Mouse (Mus musculus) urinary bladder, postnatal 14 days (tissue): ENCODE results near the gene Znrf1.
"Not testable (repeated sequence)": the region's sequence is repeated elsewhere in the genome, so short reads cannot be mapped to it uniquely, and the experiment has no call there.

Experiments used
- DNase-seq: peaks from one replicate; pipeline ENCODE4 v3.0.0; 2021; ENCODE audit warnings: low spot score

Znrf1 gene

DNA sequence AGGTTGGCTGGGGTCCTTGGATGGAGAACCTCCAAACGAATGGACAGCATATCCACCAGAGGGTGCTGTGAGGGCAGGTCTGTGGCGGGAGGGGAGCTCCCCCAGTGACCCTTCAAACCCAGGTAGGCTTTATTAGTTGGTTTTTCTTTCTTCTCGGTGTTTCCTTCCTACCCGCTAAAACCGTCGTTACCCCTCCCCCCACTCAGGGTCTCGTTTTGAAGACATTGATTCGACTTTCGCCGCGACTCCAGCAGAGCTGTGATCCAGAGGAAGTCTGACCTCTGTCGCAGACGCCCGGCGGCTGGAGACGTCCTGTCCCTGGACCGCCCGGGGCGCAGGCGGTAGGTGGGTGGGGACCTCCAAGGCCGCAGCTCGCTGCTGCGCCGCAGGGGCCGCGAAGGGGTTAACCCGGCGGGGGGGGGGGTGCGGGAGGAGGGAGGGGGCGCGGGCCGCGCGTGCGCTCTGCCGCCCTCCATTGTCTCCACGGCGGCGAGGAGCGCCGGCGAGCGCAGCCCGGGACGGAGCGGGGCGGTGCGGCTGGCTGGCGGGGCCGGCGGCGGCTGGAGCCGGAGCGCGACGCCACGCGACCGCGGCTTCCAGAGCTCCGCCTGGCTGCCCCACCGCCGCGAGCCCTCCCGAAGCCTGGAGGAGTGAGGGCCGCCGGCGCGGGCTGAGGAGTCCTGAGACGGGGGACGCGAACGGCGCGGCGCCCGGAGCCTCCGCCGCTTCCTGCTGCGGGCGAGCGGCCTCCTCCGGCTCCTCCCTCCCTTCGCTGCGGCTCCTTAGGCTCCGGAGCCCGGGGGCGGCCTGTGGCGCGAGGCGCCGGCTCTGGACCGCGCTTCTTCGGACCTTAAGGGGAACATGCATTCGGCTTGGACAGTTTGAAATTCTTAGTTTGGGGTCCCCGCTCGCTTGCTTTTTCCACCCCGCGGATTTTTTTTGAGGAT, at the start of gene Znrf1:
Gene Znrf1 (plus strand): TSS at position 67 of the 947 bp plus-strand sequence.
- DNase-seq = peak; percentile 72

DNA sequence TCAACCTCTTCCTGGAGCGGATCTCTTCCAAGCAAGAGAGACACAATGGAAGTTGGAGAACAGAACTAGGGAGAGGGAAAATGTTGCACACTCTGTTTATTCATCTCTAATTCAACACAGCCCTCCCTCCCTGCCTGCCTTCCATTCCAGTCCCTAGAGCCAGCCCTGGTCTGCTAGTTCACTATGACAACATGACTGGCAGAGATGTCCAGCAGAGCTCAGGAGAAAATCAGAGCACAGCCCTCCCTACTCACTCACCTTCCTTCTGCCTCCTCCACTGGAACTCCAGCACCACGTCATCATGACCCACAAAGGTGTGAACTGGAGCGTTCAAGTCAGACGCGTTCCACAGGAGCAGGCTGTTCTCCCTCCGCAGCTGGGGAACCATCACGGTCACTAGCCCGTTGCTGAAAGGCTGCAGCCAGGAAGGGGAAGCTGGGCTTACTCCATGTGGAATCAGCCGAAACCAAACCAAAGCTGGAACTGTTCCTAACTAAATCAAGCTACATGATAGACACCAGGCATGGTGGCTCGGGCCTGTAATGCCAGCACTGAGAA, 45.8 kb upstream of the Znrf1 start:
- DNase-seq = no peak

DNA sequence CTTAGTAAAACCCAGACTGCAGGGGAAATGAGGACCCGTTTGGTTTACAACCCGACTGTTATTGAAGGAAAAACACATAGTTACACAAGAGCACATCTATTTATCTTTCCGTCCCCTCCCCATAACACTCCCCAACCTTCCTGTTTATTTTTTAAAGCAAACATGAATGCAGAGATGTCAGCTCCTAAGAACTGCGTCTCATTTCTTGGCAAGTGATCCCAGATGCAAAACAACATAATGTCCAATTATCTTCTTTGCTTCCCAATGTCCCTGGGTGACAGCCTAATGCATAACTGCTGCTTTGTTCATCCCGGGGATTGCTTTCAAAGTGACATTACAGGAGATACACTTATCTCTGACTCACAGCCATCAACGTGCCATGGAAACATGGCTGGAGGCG, 44.7 kb upstream of the Znrf1 start:
- DNase-seq = no peak

DNA sequence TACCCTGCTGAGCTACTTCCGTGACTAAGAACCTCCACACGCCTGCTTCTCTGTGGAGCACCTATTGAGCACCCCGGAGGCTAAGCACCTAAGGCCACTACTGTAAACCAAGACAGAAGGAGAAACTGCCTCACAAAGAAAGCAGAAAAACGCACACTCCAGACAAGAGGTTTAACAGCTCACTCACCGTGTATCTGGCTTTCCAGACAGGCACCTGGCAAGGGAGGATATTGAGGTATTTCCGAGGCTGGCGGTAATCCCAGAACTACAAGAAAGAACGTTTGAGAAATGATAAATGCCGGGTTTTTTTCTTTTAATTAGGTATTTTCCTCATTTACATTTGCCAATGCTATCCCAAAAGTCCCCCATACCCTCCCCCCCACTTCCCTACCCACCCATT, 43.4 kb upstream of the Znrf1 start:
- DNase-seq = no peak

DNA sequence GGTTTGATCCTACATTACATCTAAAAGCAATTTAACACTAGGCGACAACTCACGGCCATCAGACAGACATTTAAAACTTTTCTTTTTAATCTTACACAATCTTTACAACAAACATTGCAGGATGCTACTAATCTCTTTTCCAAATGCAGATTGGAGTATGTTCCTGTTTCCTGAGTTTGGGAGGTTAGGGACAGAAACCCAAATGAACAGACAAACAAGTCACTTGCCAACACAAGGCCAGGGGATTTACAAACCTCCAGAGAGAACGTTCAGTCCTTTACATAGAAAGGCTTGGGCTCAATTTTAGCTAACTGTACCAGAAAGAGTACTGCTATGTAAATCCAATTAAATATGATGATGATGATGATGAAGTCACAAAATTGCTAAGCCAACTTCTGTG, 42.7 kb upstream of the Znrf1 start:
- no peak for DNase-seq

DNA sequence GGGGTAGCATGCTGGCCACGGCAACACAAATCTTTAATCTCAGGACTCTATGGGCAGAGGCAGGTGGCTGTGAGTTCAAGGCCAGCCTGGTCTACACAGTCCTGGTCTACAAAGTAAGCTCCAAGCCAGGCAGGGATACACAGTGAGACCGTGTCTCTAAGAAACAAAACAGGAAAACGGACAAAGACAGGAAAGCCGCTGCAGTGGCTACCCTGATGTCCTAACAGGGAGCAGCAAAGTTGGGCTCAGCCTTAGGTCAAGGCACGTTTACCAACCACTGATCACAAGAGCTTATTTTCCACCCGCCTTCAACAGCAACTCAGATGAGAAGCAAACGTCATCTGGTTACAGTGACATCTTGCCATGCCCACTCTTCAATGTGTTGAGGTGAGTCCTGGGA, 39.6 kb upstream of the Znrf1 start:
- no peak for DNase-seq

DNA sequence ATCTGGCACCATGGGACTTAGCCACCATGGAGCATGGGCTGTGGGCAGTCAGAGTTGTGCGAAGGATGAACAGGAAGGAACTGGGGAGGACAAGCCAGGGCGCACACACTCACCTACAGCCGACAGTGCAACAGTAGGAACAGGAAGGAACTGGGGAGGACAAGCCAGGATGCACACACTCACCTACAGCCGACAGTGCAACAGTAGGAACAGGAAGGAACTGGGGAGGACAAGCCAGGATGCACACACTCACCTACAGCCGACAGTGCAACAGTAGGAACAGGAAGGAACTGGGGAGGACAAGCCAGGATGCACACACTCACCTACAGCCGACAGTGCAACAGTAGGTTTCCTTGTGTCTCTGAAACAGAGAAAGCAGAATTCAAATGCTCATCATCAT, 37.6 kb upstream of the Znrf1 start:
- DNase-seq = not testable (repeated sequence)

DNA sequence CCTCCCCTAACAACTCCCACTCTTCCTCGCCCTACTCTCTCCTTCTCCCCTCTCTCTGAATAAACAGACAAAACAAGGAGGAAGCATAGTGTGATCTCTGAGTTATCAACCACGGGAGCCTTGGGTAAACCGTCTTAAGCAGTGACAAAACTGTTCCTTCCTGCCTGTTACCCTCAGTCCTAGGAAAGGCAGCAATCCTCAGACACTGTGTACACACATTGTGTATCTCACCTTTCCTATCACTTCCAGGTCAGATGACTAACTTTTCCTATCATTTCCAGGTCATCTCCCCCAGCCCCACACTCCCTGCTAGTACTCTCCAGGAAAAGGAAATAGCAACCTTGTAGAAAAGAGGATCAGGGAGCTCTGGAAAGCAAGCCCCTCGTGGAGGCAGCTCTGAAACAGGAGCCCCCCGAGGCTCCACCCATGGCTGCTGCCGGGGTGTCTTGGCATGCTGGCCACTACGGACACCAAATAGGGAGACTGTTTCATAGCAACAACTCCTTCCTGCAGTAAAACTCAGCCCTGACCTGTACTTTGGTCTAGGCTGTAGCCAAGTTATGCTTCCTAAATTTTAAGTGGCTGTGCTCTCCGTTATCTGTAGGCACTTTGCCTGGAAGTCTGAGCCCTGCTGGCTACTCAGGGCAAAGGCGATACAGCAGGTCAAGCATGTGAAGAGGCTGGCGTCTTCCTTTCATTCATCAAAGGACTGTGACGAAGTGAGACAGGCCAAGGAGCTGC, 34.0 kb upstream of the Znrf1 start:
- DNase-seq = no peak

DNA sequence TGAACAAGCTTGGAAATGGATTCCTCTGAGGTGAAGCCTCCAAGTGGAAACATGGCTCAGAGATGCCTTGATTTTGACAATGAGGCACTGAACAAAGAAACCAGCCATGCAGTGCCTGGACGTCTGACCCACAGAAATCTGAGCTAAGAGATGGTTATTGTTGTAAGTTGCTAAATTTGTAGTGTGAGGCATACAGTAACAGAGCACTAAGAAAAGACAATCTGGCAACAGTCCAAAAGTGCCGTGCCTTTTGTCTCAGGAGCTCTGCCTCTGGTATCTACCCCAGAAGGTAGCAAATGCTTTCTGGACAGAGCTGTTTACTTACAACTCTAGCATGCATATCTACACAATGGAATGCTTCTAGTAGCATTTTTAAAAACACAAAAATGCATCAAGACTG, 27.3 kb upstream of the Znrf1 start:
- DNase-seq = no peak

DNA sequence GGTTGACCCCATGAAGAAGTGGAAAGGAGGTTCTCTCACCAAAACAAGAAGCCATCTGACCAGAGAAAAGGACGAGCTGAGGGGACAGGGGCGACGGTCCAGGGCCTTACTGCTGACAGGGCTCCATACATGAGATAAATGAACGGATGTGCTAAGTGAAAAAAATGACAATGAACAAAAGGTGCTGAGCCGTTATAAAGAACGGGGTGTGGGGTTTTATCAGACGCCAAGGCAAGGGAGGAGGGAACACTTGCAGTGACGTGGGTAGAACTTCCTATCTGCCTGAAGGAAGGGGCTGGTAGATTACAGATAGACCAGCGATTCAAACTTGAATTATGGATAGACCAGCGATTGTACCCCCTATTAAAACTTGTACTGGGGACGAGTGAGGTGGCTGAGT, 26.6 kb upstream of the Znrf1 start:
- no peak for DNase-seq

DNA sequence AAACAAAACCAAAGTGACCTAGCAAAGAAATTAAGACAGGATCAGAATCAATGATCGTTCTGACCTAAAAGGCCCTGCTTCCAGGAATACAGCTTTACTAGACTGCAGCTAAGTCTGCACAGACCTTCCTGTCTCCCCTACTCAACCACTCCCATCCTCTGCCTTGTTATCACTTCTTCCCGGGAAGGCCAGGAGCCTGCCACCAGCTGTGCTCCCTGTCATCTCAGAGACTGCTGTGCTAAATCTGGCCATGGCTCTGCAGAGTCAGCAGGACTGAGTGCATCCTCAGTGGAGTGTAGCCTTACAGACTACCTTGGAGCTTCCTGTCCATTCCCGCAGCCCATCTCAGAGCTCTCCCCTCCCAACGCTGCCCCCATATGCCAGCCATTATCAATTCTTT, 25.5 kb upstream of the Znrf1 start:
- DNase-seq = no peak

DNA sequence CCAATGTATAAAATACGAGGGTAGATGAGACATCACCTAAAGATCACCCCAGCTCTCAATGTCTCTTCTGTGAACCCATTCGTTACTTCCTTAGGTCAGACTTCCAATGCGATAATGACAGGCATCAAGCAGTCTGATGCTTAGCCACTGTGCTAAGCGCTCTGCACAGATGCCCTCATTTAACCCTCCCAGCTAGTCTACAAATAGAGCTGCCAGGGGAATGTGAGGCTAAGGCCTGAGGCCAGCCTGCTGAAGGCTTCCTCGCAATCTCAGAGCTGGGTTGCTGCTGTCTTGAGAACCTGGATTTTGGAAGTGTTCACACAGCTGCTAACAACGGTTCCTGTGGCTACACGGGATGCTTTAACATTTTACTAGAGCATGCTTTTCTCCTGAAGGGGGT, 23.0 kb upstream of the Znrf1 start:
- DNase-seq = no peak

DNA sequence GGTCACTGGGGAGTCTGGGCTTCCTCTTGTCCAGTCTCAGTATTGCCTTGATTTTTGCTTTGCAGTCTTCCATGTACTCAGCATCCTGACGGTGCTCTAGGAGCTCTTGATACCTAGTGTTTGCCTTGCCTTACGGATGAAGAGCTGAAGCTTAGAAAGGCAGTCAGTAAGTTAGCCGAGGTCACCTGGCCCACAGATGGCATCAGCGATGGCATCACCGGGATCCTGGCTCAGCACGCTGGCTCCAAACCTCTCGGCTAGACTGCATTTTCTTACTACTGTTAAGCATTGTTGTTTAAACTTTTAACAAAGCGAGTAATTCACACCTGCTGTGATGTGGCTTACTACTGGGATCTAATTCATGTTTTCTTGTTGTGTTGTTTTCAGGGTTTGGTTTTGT, 22.5 kb upstream of the Znrf1 start:
- DNase-seq = no peak

DNA sequence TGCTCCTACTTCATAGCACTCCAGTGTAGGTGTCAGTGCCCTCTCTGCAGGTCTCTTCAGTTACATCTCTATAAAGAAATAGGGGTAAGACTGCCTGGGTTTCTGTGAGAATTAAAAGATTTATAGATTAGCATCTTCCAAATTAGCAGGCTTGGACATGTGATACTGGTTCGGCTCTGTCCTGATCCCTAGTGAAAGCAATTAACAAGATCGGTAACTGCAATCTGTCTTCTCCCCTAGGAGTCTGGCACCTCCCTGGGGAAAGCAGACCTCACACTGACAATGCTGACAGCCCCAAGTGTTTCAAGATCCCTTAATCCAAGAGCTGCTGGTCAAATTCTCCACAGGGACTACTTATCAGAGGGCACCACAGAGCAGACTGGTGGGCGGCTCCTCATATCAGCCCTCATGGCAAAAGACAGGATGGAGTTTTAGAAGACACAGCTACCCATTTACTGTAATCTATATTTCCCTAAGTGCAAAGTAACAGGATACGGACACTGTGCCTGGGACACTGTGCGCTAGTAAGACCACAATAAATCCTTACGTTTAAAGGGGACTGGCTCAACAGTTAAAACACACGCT, 19.4 kb upstream of the Znrf1 start:
- DNase-seq = no peak

DNA sequence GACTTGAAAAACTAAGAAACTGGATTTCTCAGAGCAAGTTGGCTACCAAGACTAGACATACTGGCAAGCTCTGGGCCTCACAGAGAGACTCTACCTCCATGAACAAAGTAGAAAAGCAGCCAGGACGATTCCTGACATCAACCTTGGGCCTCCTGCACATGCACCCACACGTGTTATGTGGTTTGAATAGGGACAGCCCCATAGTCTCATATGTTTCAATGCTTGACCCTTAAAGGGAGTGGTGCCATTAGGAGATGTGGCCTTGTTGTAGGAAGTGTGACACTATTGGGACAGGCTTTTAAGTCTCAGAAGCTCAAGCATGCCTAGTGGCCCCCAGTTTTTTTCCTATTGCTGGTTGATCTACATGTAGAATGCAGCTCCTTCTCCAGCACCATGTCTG, 18.4 kb upstream of the Znrf1 start:
- no peak for DNase-seq

DNA sequence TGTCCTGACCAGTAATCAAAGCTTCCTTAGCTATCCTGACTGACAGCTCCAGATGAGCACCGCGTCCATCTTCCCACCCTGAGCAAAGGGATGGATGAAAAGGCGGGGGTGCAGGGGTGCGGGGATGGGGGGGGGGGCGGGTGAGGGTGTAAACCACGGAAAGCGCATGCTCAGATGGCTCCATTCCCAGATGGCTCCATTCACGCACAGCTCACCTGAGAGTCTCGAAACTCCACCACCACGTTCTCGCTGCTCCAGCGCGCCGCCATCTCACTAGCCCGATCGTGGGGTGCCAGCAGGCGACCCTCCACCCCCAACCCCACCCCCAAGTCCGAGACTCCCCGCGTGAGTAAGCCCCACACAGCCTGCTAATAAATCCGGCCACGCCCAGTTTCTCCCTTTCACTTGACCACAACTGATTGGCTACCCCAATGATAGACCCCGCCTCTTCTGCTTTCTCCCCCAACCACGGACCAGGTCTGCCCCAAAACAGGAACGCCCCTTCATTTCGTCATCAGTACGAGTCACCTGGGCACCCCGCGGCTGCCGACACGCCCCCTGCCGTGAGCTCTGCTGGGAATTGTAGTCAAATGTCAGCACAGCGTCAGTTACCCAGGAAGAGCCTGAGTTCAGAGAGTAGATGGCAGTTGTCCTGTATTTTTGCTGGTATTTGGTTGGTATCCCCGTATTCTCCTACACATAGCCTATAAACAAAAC, 14.0 kb upstream of the Znrf1 start, which contains the start of gene Wdr59:
Gene Wdr59 (minus strand): TSS at position 380 of the 717 bp plus-strand sequence.
- DNase-seq = peak; percentile 98

DNA sequence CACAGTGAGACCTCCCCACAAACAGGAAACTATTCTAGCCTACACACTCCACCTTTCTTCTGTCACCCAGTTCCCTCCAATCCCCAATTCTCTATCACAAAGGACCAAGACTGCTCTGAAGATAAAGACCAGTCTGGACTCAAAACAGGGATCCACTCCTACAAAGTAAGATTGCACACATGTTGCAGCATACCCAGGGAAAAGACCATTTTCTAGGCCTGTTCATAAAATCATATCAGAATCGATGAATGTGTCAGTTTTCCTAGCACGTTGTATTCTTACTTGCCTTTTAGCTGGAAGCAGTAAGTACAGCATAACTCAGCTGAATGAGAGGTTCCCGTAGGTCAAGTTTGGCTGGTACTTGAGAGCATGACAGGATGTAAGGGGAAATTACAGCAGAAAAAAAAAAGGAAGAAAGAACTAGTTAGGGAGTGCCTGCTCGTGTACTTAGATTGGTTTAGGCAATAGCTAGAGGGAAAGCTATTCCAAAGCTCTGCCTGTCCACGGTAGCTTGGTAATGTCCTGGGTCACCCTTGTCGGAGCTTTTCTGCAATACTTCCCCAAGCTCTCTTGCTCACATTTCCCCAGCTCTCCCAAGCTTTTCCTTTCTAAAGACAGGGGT, 9.4 kb upstream of the Znrf1 start:
- DNase-seq = no peak

DNA sequence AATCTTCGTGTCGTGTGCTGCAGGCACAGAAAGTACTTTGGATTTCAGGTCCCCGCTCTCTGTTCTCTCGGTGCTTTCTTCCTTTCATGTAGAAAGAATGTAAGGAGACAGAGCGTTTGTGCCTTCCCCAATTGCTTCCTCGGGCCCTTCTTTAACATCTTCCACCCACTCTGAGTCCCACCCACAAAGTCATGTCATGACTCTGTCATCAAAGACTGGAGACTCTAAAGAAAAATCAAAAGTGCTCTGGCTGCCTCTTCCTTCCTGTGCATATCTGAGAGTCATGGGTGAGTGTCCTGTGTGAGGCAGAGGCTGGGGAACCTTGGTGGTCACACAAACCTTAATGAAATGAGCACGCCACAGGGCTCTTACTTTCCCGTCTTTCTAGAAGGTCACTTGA, 8.7 kb upstream of the Znrf1 start:
- no peak for DNase-seq

DNA sequence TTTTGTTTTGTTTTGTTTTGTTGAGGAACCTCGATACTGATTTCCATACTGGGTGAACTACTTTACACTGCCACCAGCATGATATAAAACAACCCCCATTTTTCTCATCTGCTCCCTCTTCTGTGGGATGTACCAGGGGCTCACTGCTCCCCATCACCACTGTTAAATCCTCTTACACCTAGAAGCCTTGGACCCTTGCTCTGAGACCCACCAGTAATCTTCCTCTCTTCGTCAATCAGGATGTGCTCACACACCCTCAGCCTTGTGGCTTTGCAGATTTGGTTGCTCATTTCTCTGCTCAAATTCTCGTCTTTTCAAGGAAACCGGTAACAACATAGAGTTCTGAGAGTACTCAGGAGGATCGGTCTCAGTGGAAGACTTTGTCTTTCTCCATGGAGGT, 7.8 kb upstream of the Znrf1 start:
- DNase-seq = no peak

DNA sequence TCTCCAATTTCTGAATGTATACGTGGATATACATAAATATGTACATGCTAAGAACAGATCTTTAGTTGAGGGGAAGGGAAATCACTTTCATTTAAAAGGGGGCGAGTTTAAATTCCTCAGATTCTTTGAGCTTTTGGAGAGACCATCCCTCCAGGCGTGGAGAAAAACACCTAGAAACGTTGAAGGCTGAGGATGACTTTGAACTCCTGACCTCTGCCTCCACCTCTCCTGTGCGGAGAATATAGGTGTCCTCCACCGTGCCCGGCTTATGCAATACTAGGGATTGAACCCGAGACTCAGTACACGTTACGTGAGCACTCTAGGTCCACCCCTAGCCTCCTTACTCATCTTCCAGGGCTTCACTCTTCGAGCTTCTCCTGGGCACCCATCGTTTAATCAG, 4.7 kb upstream of the Znrf1 start:
- DNase-seq = no peak

DNA sequence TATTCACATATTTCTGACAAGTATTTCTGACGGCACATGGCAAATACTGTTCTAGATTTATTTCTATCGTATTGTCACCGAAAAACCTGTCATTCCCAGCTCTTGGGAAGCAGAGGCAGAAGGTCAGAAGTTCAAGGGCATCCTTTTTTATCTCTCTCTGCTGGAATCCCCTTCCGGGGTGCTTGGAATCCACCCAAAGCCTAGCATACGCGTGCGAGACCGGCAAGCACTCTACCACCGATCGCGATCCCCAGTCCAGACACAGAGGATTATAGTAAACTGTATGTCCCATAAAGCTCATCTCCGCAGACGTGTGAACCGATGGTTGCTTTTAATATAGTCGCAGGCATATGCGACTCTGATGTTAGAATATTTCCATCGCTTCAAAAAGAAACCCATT, 4.3 kb upstream of the Znrf1 start:
- no peak for DNase-seq

DNA sequence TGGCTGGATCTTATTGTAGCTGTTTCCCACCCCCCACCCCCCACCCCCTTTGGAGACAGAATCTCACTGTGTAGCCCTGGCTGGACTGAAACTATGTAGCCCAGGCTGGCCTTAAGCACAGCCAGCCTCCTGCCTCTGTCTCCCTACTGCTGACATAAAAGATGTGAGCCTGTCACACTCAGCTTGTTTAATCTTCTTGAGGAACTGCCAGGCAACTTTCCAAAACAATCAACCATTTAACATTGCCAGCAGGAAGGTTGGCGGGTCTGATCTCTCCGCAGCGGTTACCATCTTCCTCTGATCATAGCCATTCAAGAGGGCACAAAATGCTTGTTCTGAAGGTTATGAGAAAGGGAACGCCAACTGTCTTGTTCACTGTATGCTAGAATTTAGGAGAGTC, 2.4 kb upstream of the Znrf1 start:
- DNase-seq = no peak
